Mouse (Mus musculus) neural tube, embryonic 12.5 days (tissue): ENCODE results near the gene Awat2. TPM values are rescaled to one million over a fixed set of nuclear protein-coding genes. Genes with fewer than 3 reads are reported as not detected.
A peak's percentile ranks its signal among the peaks of the same experiment; 100 is the strongest.

ENCODE experiments used
- ATAC-seq: fragments of 200-750 bp; cut with Nextera tagmentation; 2 replicates; pipeline ENCODE4 v1.8.0; 2017; ENCODE audit warnings: low read depth, mild to moderate bottlenecking, moderate TSS enrichment, moderate library complexity; ENCODE audit not compliant: low FRiP score
- H3K27ac ChIP-seq: fragments of 300-500 bp; sonication (generic); 2 replicates; pipeline ENCODE4 v1.5.1; 2016
- H3K27me3 ChIP-seq: fragments of 300-500 bp; sonication (generic); replicated peaks from 2 replicates; pipeline ENCODE4 v1.6.1; 2016; ENCODE audit warnings: mild to moderate bottlenecking
- H3K36me3 ChIP-seq: fragments of 300-500 bp; sonication (generic); 2 replicates; pipeline ENCODE4 v1.6.1; 2016; ENCODE audit warnings: mild to moderate bottlenecking
- H3K4me1 ChIP-seq: fragments of 300-500 bp; sonication (generic); 2 replicates; pipeline ENCODE4 v1.6.1; 2016
- H3K4me2 ChIP-seq: fragments of 300-500 bp; sonication (generic); replicated peaks from 2 replicates; pipeline ENCODE4 v1.6.1; 2016; ENCODE audit warnings: mild to moderate bottlenecking
- H3K4me3 ChIP-seq: fragments of 300-500 bp; sonication (generic); 2 replicates; pipeline ENCODE4 v1.5.1; 2016
- H3K9ac ChIP-seq: fragments of 300-500 bp; sonication (generic); 2 replicates; pipeline ENCODE4 v1.6.1; 2016; ENCODE audit warnings: mild to moderate bottlenecking
- H3K9me3 ChIP-seq: fragments of 300-500 bp; sonication (generic); 2 replicates; pipeline ENCODE4 v1.6.1; 2016; ENCODE audit warnings: mild to moderate bottlenecking
- WGBS: fragments of 180-500 bp; shearing (Covaris S2); methylation state at CpG from one replicate; pipeline ENCODE4 v1.1.7; 2016; 5-methylcytosine and 5-hydroxymethylcytosine counted together
- microRNA counts: library from miRNA; unstranded; fragments of <30 nt; microRNA quantifications from one replicate; lab custom pipeline; 2017
- microRNA-seq: library from miRNA; unstranded; fragments of <30 nt; microRNA quantifications from one replicate; pipeline ENCODE4, GENCODE M21; 2017
- polyA plus RNA-seq: library from polyadenylated mRNA; unstranded; fragments of >200 nt; fragmentation: Nextera tagmentation; extraction: Ambion mirVana; gene quantifications from 2 replicates; pipeline ENCODE4 v1.2.1, GENCODE M21; 2016

Gene Awat2
- polyA plus RNA-seq, 1 experiment from 2014 or later: 0.37 TPM

DNA sequence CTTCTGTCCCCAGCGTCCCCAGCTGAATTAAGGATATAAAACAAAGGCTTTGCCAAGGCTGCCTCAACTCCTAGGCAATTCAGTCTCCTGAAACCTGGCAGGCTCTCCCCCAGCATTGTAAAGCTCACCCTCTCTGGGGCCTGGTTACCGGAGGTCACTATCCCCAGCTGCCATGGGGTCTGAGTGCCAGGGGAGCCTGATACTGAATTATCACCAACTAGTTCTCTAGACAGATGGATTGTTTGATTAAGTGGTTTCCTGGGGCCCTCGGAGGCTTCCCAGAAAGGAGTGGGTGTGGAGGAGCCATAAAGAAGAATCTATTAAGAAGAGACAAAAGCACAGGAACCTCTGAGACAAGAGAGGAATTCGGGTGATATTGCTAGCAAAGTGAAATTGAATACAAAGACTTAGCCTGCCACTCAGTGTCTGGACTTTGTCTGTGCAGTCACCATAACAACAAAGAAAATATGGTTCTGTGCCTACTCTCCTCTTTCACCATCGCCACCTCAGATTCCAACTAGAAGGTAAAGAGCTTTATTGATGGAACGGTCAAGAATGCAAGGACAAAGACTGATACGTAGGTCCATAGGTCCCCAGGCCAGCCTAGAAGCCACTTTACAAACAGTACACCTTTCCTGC, 48.2 kb downstream of the Awat2 start:
- H3K36me3 ChIP-seq: no peaks in the 10 kb centered on the region
- H3K27ac ChIP-seq: no peak overlapping the region
- no peak overlapping the region for H3K9ac ChIP-seq
- H3K4me1 ChIP-seq: no peaks in the 10 kb centered on the region
- WGBS: 45% methylated on average over 7 of the region's 7 CpGs
- no peak overlapping the region for H3K4me3 ChIP-seq
- H3K27me3 ChIP-seq: peaks cover 2% of the 10 kb centered on the region; the same call in 1 of the 2 replicates
- no peak for ATAC-seq
- H3K9me3 ChIP-seq: no peaks in the 10 kb centered on the region
- H3K4me2 ChIP-seq: no peak overlapping the region

DNA sequence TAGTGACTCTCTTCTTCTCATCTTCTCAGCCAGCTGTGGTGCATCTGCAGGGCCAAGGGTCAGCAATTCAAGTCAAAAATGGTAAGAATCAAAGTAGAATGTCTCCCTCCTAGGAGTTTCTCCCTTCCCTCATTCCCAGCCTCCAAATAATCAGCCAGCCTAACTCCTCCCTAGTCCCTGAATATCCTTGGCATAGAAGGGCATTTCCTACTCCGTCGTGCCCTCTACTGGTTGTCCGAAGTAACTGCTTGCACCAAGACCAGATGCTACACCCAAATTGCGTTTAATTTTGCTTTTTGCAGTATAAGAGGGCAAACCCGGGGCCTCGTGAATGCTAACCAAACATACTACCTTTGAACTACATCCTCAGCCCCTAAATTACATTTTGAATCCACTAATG, 50.2 kb downstream of the Awat2 start:
- H3K4me2 ChIP-seq: no peak overlapping the region
- no peak overlapping the region for H3K9ac ChIP-seq
- 30% methylated on average over 6 of the region's 6 CpGs for WGBS
- no peak overlapping the region for H3K27ac ChIP-seq
- 0 out of 2 replicates have a peak, but pooled peaks cover 2% of the 10 kb centered on the region for H3K27me3 ChIP-seq
- no peak for ATAC-seq
- H3K9me3 ChIP-seq: no peaks in the 10 kb centered on the region
- no peak overlapping the region for H3K4me3 ChIP-seq
- no peaks in the 10 kb centered on the region for H3K4me1 ChIP-seq
- H3K36me3 ChIP-seq: no peaks in the 10 kb centered on the region

DNA sequence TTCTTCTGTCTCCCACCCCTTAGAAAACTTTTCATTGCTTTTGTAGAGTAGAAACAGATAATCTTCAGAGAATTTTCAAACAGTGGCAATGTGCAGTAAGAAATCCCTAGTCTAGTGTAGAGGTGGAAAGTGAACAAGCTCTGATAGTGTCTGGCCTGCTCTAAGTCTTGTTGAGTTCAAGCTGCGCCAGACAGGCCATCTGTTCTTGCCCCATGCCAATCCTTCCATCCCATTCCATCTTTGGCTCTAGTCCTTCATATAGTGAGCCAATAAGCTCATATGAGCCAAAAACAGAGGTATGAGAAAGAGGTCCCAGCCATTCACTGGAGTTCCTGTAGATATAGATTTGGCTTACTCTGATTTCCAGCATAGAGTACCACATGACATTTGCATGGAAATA, 52.6 kb downstream of the Awat2 start:
- H3K4me1 ChIP-seq: no peaks in the 10 kb centered on the region
- H3K9me3 ChIP-seq: no peaks in the 10 kb centered on the region
- H3K27ac ChIP-seq: no peak overlapping the region
- H3K9ac ChIP-seq: no peak overlapping the region
- 0 out of 2 replicates have a peak, but pooled peaks cover 2% of the 10 kb centered on the region for H3K27me3 ChIP-seq
- ATAC-seq: no peak
- no peaks in the 10 kb centered on the region for H3K36me3 ChIP-seq
- no peak overlapping the region for H3K4me2 ChIP-seq
- WGBS: 87% methylated on average over 1 of the region's 1 CpGs
- H3K4me3 ChIP-seq: no peak overlapping the region

DNA sequence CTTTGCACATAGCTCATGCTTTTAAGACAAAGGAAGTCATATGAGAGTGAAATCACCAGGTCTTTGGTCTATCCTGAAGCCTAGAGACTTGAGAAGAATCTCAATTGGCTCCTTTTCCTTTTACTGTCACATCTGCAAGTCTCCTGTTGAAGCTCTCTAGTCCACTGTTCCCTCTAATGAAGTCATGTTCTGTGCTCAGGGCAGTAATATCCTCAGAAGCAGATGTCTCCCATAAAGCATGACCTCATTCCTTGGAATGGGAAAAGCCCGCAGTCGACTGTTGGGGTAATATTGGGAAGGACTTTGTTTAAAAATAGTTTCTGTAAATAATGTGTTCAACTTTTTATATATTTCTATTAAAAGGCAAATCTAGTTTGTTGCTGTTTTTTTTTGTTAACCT, 85.5 kb downstream of the Awat2 start:
- no peaks in the 10 kb centered on the region for H3K36me3 ChIP-seq
- H3K27me3 ChIP-seq: no peaks in the 10 kb centered on the region
- H3K4me3 ChIP-seq: no peak overlapping the region
- no peak overlapping the region for H3K9ac ChIP-seq
- H3K27ac ChIP-seq: no peak overlapping the region
- WGBS: 89% methylated on average over 2 of the region's 2 CpGs
- no peaks in the 10 kb centered on the region for H3K9me3 ChIP-seq
- H3K4me2 ChIP-seq: no peak overlapping the region
- no peaks in the 10 kb centered on the region for H3K4me1 ChIP-seq
- ATAC-seq: no peak

MicroRNAs within 50 kb of the gene (microRNA counts, 519-probe panel; counts per million panel counts)
- 3,132 counts per million, percentile 71 among the panel's probes with 10 or more counts for microRNA mmu-miR-676 (lab: Ali Mortazavi, UCI)

Small RNA genes lying within 50 kb of the gene (microRNA-seq; reads per million reads assigned to microRNA genes)
- 882 reads per million, percentile 77 among the genes with 10 or more reads in this experiment for gene Mir676

Other genes with a start within 250 kb of the Awat2 start
- gene Otud6a, start 13.7 kb downstream of the Awat2 start, polyA plus RNA-seq: not detected in 2 replicates
- 30.9 and 32.2 TPM in 2 replicates for gene Igbp1, start 51.6 kb upstream of the Awat2 start, polyA plus RNA-seq
- not detected in 2 replicates for gene Dgat2l6, start 82.1 kb upstream of the Awat2 start, polyA plus RNA-seq
- not detected in 2 replicates for gene Awat1, start 129.5 kb upstream of the Awat2 start, polyA plus RNA-seq
- gene P2ry4, start 152.2 kb upstream of the Awat2 start, polyA plus RNA-seq: not detected in 2 replicates
- not detected in 2 replicates for gene Arr3, start 162.8 kb upstream of the Awat2 start, polyA plus RNA-seq
- gene Kif4, start 183.0 kb upstream of the Awat2 start, polyA plus RNA-seq: 24.2 and 25.3 TPM in 2 replicates
- 115 and 117 TPM in 2 replicates for gene Pdzd11, start 183.9 kb upstream of the Awat2 start, polyA plus RNA-seq